Mouse (Mus musculus) CH12.LX (cell line): Measurements from ENCODE around the gene Map7d2. TPM values are rescaled to one million over a fixed set of nuclear protein-coding genes. Genes with fewer than 3 reads are reported as not detected.

Experiments
- DNase-seq: peaks from one replicate; pipeline ENCODE4 v3.0.0-alpha.2; 2013; ENCODE audit errors: extremely low read depth
- H3K27ac ChIP-seq: 2 replicates; pipeline ENCODE4 v1.5.1; 2012; ENCODE audit warnings: low read depth, mild to moderate bottlenecking, control low read depth, moderate library complexity; ENCODE audit not compliant: insufficient read depth
- H3K27me3 ChIP-seq: replicated peaks from 2 replicates; pipeline ENCODE3; 2012; ENCODE audit warnings: inconsistent platforms
- H3K36me3 ChIP-seq, 2 experiments: replicated peaks in 1 of 2; 2 replicates each; pipeline versions ENCODE3 to v1.6.1; 2012; ENCODE audit warnings: inconsistent platforms in 1 of 2, low read length in 1 of 2, mild to moderate bottlenecking in 1 of 2, mixed read lengths in 1 of 2, moderate library complexity in 1 of 2; ENCODE audit not compliant: control insufficient read depth in 1 of 2, insufficient read depth in 1 of 2
- H3K4me1 ChIP-seq, 2 experiments: 2 replicates each; pipeline ENCODE4 v1.6.1; 2012; ENCODE audit warnings: inconsistent platforms in 1 of 2, moderate library complexity in 1 of 2; ENCODE audit not compliant: insufficient read depth in 2 of 2, control insufficient read depth in 1 of 2
- H3K4me2 ChIP-seq: 2 replicates; pipeline ENCODE4 v1.6.1; 2012; ENCODE audit warnings: low read depth, mild to moderate bottlenecking, control low read depth; ENCODE audit not compliant: poor library complexity, insufficient read depth, severe bottlenecking
- H3K4me3 ChIP-seq, 3 experiments: fragments of 150-350 bp in 1 of 3; sonication (generic) in 1 of 3; replicated peaks in 1 of 3; 2 replicates each; pipeline versions ENCODE3 to v1.5.1; 2011 to 2012; ENCODE audit warnings: low read depth in 2 of 3, low read length in 2 of 3, mild to moderate bottlenecking in 2 of 3, moderate library complexity in 2 of 3, control low read depth in 1 of 3, improper control_type of control experiment in 1 of 3, inconsistent platforms in 1 of 3, mixed read lengths in 1 of 3; ENCODE audit not compliant: poor library complexity in 1 of 3
- H3K79me2 ChIP-seq: replicated peaks from 2 replicates; pipeline ENCODE4 v1.6.1; 2012; ENCODE audit warnings: mild to moderate bottlenecking, moderate library complexity; ENCODE audit not compliant: control insufficient read depth, poor library complexity, insufficient read depth, severe bottlenecking; ENCODE audit errors: extremely low read depth
- H3K9ac ChIP-seq: 2 replicates; pipeline ENCODE4 v1.6.1; 2012; ENCODE audit warnings: low read depth, mild to moderate bottlenecking, control low read depth, moderate library complexity; ENCODE audit not compliant: insufficient read depth
- H3K9me3 ChIP-seq: replicated peaks from 2 replicates; pipeline ENCODE3; 2012; ENCODE audit warnings: low read length, inconsistent platforms, mixed read lengths
- BHLHE40 ChIP-seq: IDR thresholded peaks from 2 replicates; pipeline ENCODE4 v1.6.1; 2011; ENCODE audit warnings: mild to moderate bottlenecking, low read depth, low read length, improper control_type of control experiment
- CHD1 ChIP-seq: IDR thresholded peaks from 2 replicates; pipeline ENCODE4 v1.6.1; 2012; ENCODE audit warnings: low read depth, low read length, improper control_type of control experiment, inconsistent platforms
- CTCF ChIP-seq, 2 experiments: IDR thresholded peaks in 1 of 2; conservative IDR thresholded peaks in 1 of 2; 2 replicates each; pipeline ENCODE4 v1.5.1; 2011 to 2012; ENCODE audit warnings: low read depth in 2 of 2, low read length in 2 of 2, improper control_type of control experiment in 1 of 2, inconsistent platforms in 1 of 2, mild to moderate bottlenecking in 1 of 2, moderate library complexity in 1 of 2
- E2F4 ChIP-seq: IDR thresholded peaks from 2 replicates; pipeline ENCODE4 v1.6.1; 2011; ENCODE audit warnings: low read depth, low read length, improper control_type of control experiment; ENCODE audit not compliant: insufficient replicate concordance
- ELF1 ChIP-seq: IDR thresholded peaks from 2 replicates; pipeline ENCODE4 v1.6.1; 2014; ENCODE audit warnings: low read depth, mild to moderate bottlenecking, inconsistent platforms, low read length, improper control_type of control experiment
- EP300 ChIP-seq: IDR thresholded peaks from 2 replicates; pipeline ENCODE4 v1.6.1; 2011; ENCODE audit warnings: low read length, improper control_type of control experiment
- ETS1 ChIP-seq: conservative IDR thresholded peaks from 2 replicates; pipeline ENCODE4 v1.6.1; 2012; ENCODE audit warnings: low read depth, mild to moderate bottlenecking, inconsistent platforms, low read length, improper control_type of control experiment, moderate library complexity
- GABPA ChIP-seq: IDR thresholded peaks from 2 replicates; pipeline ENCODE4 v1.6.1; 2012; ENCODE audit warnings: low read depth, low read length, improper control_type of control experiment, inconsistent platforms; ENCODE audit not compliant: insufficient replicate concordance
- IRF4 ChIP-seq: IDR thresholded peaks from 2 replicates; pipeline ENCODE4 v1.6.1; 2014; ENCODE audit warnings: low read depth, mild to moderate bottlenecking, inconsistent platforms, low read length, improper control_type of control experiment
- JUN ChIP-seq: IDR thresholded peaks from 2 replicates; pipeline ENCODE4 v1.6.1; 2011; ENCODE audit warnings: low read depth, mild to moderate bottlenecking, low read length, improper control_type of control experiment, moderate library complexity; ENCODE audit not compliant: insufficient read depth
- JUND ChIP-seq: conservative IDR thresholded peaks from 2 replicates; pipeline ENCODE4 v1.6.1; 2011; ENCODE audit warnings: low read depth, low read length, improper control_type of control experiment
- MAX ChIP-seq: IDR thresholded peaks from 2 replicates; pipeline ENCODE4 v1.6.1; 2011; ENCODE audit warnings: low read length, improper control_type of control experiment
- MXI1 ChIP-seq: IDR thresholded peaks from 2 replicates; pipeline ENCODE4 v1.6.1; 2011; ENCODE audit warnings: mild to moderate bottlenecking, low read depth, low read length, improper control_type of control experiment
- MYC ChIP-seq: IDR thresholded peaks from 2 replicates; pipeline ENCODE4 v1.6.1; 2011; ENCODE audit warnings: low read depth, mild to moderate bottlenecking, improper control_type of control experiment, low read length
- PAX5 ChIP-seq: IDR thresholded peaks from 2 replicates; pipeline ENCODE4 v1.6.1; 2012; ENCODE audit warnings: low read length, inconsistent platforms, mixed read lengths
- POLR2A ChIP-seq: IDR thresholded peaks from 2 replicates; pipeline ENCODE4 v1.6.1; 2011; ENCODE audit warnings: low read depth, mild to moderate bottlenecking, improper control_type of control experiment, low read length
- RAD21 ChIP-seq: IDR thresholded peaks from 2 replicates; pipeline ENCODE4 v1.6.1; 2011; ENCODE audit warnings: low read depth, mild to moderate bottlenecking, low read length, improper control_type of control experiment, moderate library complexity
- RCOR1 ChIP-seq: conservative IDR thresholded peaks from 2 replicates; pipeline ENCODE4 v1.6.1; 2012; ENCODE audit warnings: low read depth, mild to moderate bottlenecking, inconsistent platforms, low read length, improper control_type of control experiment
- SMC3 ChIP-seq: IDR thresholded peaks from 2 replicates; pipeline ENCODE4 v1.6.1; 2011; ENCODE audit warnings: low read depth, low read length, improper control_type of control experiment
- TBP ChIP-seq: conservative IDR thresholded peaks from 2 replicates; pipeline ENCODE4 v1.6.1; 2011; ENCODE audit warnings: low read depth, low read length, improper control_type of control experiment
- TCF12 ChIP-seq: IDR thresholded peaks from 2 replicates; pipeline ENCODE4 v1.6.1; 2014; ENCODE audit warnings: low read depth, mild to moderate bottlenecking, inconsistent platforms, low read length, improper control_type of control experiment
- UBTF ChIP-seq: IDR thresholded peaks from 2 replicates; pipeline ENCODE4 v1.6.1; 2012; ENCODE audit warnings: low read depth, mild to moderate bottlenecking, inconsistent platforms, low read length, improper control_type of control experiment, moderate library complexity
- USF1 ChIP-seq: IDR thresholded peaks from 2 replicates; pipeline ENCODE4 v1.6.1; 2014; ENCODE audit warnings: low read depth, mild to moderate bottlenecking, inconsistent platforms, low read length, improper control_type of control experiment
- ZC3H11A ChIP-seq: IDR thresholded peaks from 2 replicates; pipeline ENCODE4 v1.6.1; 2012; ENCODE audit warnings: low read depth, mild to moderate bottlenecking, inconsistent platforms, low read length, improper control_type of control experiment
- ZKSCAN1 ChIP-seq: IDR thresholded peaks from 2 replicates; pipeline ENCODE4 v1.6.1; 2012; ENCODE audit warnings: low read depth, inconsistent platforms, low read length, improper control_type of control experiment, borderline replicate concordance
- ZMIZ1 ChIP-seq: IDR thresholded peaks from 2 replicates; pipeline ENCODE4 v1.6.1; 2012; ENCODE audit warnings: low read depth, mild to moderate bottlenecking, inconsistent platforms, low read length, improper control_type of control experiment
- ZNF384 ChIP-seq: IDR thresholded peaks from 2 replicates; pipeline ENCODE4 v1.6.1; 2012; ENCODE audit warnings: low read depth, low read length, improper control_type of control experiment, inconsistent platforms
- dilution Hi-C: fragments of 300-500 bp; cut with MboI; formaldehyde crosslinking; loops from 2 replicates; pipeline ENCODE4 v1.14.3; 2020; ENCODE audit warnings: low sequenced_read_pairs; ENCODE audit not compliant: extremely low pct_unique_long_range_greater_than_20kb, extremely low pct_ligation_motif_present
- in situ Hi-C: fragments of 300-500 bp; cut with MboI; formaldehyde crosslinking; loops from 3 replicates; pipeline ENCODE4 v1.14.3; 2019; ENCODE audit warnings: low sequenced_read_pairs, low pct_ligation_motif_present, low pct_unique_long_range_greater_than_20kb, mixed read lengths
- polyA plus RNA-seq: library from polyadenylated mRNA; unstranded; fragments of >175 nt; gene quantifications from 2 replicates; pipeline ENCODE4 v1.2.1, GENCODE M21; 2012; ENCODE audit warnings: low read depth; ENCODE audit not compliant: insufficient read length
- total RNA-seq, 2 experiments: library from RNA; depleted of rRNA; stranded (reverse); fragments of 300-350 nt in 1 of 2; fragments of >200 nt in 1 of 2; gene quantifications; 2 replicates each; pipeline ENCODE4 v1.2.3; 2012 to 2014

Map7d2 gene
- total and polyA plus RNA-seq, 3 experiments: 0.19 to 1.1 TPM; not detected in 1

GRCm38 (mm10) chrX:159509042-159509441 lies 94.7 kb downstream of the Map7d2 start:
- dilution Hi-C loops: no loop called here
- H3K9me3 ChIP-seq: no peaks in the 10 kb centered on the region

GRCm38 (mm10) chrX:159509847-159510715 lies 95.7 kb downstream of the Map7d2 start:
- Histone ChIP-seq H3K36me3 (no peaks in the 10 kb centered on the region), H3K79me2 (no peaks in the 10 kb centered on the region), H3K9me3 (no peaks in the 10 kb centered on the region), H3K27ac (peak overlapping the region; percentile 68), H3K4me2 (peak overlapping the region; percentile 40; the same call in 1 of the 2 replicates), H3K27me3 (no peaks in the 10 kb centered on the region), H3K9ac (peak overlapping the region; percentile 28; the same call in 1 of the 2 replicates)
- in situ Hi-C loops: no loop called here
- peak; percentile 59 for DNase-seq
- dilution Hi-C loops: no loop called here
- TF ChIP-seq TCF12 (peak; percentile 27; the same call in 1 of the 2 replicates), POLR2A (no peak), PAX5 (no peak), IRF4 (no peak), ZMIZ1 (no peak), GABPA (no peak), ZKSCAN1 (no peak), CHD1 (no peak), MAX (no peak), ETS1 (0 out of 2 replicates have a peak, but pooled peaks have one; percentile 41), TBP (0 out of 2 replicates have a peak, but pooled peaks have one; percentile 28), ZNF384 (peak; percentile 62), BHLHE40 (no peak), CTCF (conservative IDR thresholded peaks at IDR 0.05 in 1 of 2, IDR thresholded peaks at IDR 0.05 in 1 of 2; ENCODE audit: low read depth in 2 of 2, low read length in 2 of 2) (peak in 1 of 2 experiments; percentile 28; a peak in 2 of 4 replicates), E2F4 (no peak), MXI1 (no peak), MYC (0 out of 2 replicates have a peak, but pooled peaks have one; percentile 59)
- TF ChIP-seq, all 38 proteins: peak for 6
- peak overlapping the region; percentile 34 to 46 (median 39) for H3K4me3 ChIP-seq
- no peaks in the 10 kb centered on the region for H3K4me1 ChIP-seq

More at GRCm38 (mm10) chrX:159509042-159509441, 94.7 kb downstream of the Map7d2 start:
- no peak for DNase-seq
- Histone ChIP-seq H3K9ac (no peak overlapping the region), H3K79me2 (no peaks in the 10 kb centered on the region), H3K27ac (no peak overlapping the region), H3K4me1 (no peaks in the 10 kb centered on the region), H3K4me3 (no peak overlapping the region), H3K4me2 (no peak overlapping the region), H3K36me3 (no peaks in the 10 kb centered on the region), H3K27me3 (no peaks in the 10 kb centered on the region)
- in situ Hi-C loops: no loop called here
- TF ChIP-seq RAD21 (no peak), ZC3H11A (no peak), JUN (no peak), SMC3 (no peak), CHD1 (no peak), ELF1 (no peak), RCOR1 (no peak), JUND (no peak), TCF12 (no peak), USF1 (no peak), MAX (no peak), CTCF (conservative IDR thresholded peaks at IDR 0.05 in 1 of 2, IDR thresholded peaks at IDR 0.05 in 1 of 2; ENCODE audit: low read depth in 2 of 2, low read length in 2 of 2) (no peak), UBTF (no peak), EP300 (no peak)
